Mouse (Mus musculus): ENCODE results near the gene Kcnj14.

GRCm38 (mm10) chr7:45793240-45793639, 31.3 kb downstream of the Kcnj14 start:
- TF ChIP-seq CTCF (IDR thresholded peaks at IDR 0.05; ENCODE audit: low read depth, low read length): no peak
- no peak for TF ChIP-seq POLR2A (IDR thresholded peaks at IDR 0.05; ENCODE audit: borderline replicate concordance, low read depth, low read length)
